Mouse (Mus musculus) thymus, adult 2 months (tissue): ENCODE measurements around the gene Cass4.

Source experiments
- CTCF ChIP-seq: fragments of 200-500 bp; IDR thresholded peaks from 2 replicates; pipeline ENCODE4 v1.5.1; 2012; ENCODE audit warnings: mild to moderate bottlenecking, control low read depth, low read length, moderate library complexity, borderline replicate concordance; ENCODE audit not compliant: control insufficient read depth, poor library complexity, insufficient read depth; ENCODE audit errors: extremely low read depth
- POLR2A ChIP-seq: fragments of 200-500 bp; IDR thresholded peaks from 2 replicates; pipeline ENCODE4 v1.6.1; 2012; ENCODE audit warnings: mild to moderate bottlenecking, low read length, control low read depth, moderate library complexity; ENCODE audit not compliant: control insufficient read depth, poor library complexity, insufficient read depth; ENCODE audit errors: extremely low read depth

DNA sequence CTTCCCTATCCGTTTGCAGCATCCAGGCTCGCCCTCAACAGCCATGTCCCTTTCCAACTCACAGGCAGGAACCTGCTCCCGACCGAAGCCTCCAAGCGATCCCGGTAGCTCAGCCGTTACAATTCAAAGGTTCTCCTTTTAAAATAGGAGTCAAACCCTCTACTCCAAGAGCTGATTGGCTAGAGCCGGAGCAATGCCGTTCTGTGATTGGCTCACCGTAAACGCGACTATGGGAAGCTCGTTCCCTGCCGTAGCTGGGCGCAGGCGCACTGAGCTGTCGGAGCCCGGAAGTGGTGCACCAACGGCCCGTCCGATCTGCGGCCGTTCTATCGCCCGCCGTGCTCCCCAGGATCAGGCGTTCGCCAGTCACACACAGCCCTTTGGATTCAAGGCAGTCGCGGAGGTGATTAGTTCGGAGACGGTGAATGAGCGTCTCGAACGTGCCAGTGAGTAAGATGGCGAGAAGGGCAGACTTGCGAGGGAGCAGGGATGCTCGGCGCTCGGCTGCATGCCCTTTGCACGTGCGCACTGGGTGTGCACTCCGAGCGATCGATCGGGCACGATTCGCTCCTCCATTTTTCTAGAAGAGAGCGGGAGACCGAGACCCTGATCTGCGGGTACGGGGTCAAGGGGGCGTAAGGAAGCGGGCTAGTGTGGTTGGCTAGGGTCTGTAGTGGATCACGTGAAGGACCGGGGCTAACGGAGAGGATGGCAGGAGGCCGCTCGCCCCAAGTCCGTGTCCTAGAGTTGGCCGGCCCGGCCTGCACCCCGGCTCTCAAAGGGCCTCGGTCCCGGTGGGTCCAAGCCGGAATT, 23.0 kb upstream of the Cass4 start, which contains the start of the genes Aurka and Cstf1:
- peak; percentile 12; the same call in 1 of the 2 replicates for TF ChIP-seq CTCF
- TF ChIP-seq POLR2A = peak; percentile 46
